Mouse (Mus musculus) stomach, embryonic 16.5 days (tissue): ENCODE measurements at regions not wholly inside any gene's neighbourhood (a gene's known extent, or its start where the extent isn't known, plus 50 kb on each side); places are given as distances from the start of the nearest gene placed in this dataset.
A peak's percentile ranks its signal among the peaks of the same experiment; 100 is the strongest.

Experiments used
- ATAC-seq: fragments of 200-750 bp; cut with Nextera tagmentation; 2 replicates; pipeline ENCODE4 v1.8.0; 2017; ENCODE audit warnings: moderate number of reproducible peaks, moderate TSS enrichment; ENCODE audit not compliant: insufficient read depth, low FRiP score
- H3K27ac ChIP-seq: fragments of 300-500 bp; sonication (generic); 2 replicates; pipeline ENCODE4 v1.5.1; 2014; ENCODE audit warnings: low read length
- H3K27me3 ChIP-seq: fragments of 300-500 bp; sonication (generic); 2 replicates; pipeline ENCODE4 v1.6.1; 2014; ENCODE audit warnings: low read length, control low read depth, mixed read lengths; ENCODE audit not compliant: control insufficient read depth, insufficient read depth
- H3K36me3 ChIP-seq: fragments of 300-500 bp; sonication (generic); 2 replicates; pipeline ENCODE4 v1.6.1; 2014; ENCODE audit warnings: low read length; ENCODE audit not compliant: control insufficient read depth, insufficient read depth
- H3K4me1 ChIP-seq: fragments of 300-500 bp; sonication (generic); 2 replicates; pipeline ENCODE4 v1.6.1; 2014; ENCODE audit warnings: low read length, control low read depth, mixed read lengths; ENCODE audit not compliant: control insufficient read depth, insufficient read depth
- H3K4me2 ChIP-seq: fragments of 300-500 bp; sonication (generic); 2 replicates; pipeline ENCODE4 v1.6.1; 2014; ENCODE audit warnings: low read depth, low read length, mixed read lengths
- H3K4me3 ChIP-seq: fragments of 300-500 bp; sonication (generic); replicated peaks from 2 replicates; pipeline ENCODE4 v1.5.1; 2014; ENCODE audit warnings: mild to moderate bottlenecking, low read length
- H3K9ac ChIP-seq: fragments of 300-500 bp; sonication (generic); 2 replicates; pipeline ENCODE4 v1.6.1; 2014; ENCODE audit warnings: low read length
- H3K9me3 ChIP-seq: fragments of 300-500 bp; sonication (generic); replicated peaks from 2 replicates; pipeline ENCODE4 v1.6.1; 2016; ENCODE audit warnings: low read length, control low read depth; ENCODE audit not compliant: control insufficient read depth
- WGBS: fragments of 180-500 bp; shearing (Covaris S2); extraction: QIAGEN DNeasy Blood & Tissue Kit; methylation state at CpG from one replicate; pipeline ENCODE4 v1.1.7; 2014; 5-methylcytosine and 5-hydroxymethylcytosine counted together

DNA sequence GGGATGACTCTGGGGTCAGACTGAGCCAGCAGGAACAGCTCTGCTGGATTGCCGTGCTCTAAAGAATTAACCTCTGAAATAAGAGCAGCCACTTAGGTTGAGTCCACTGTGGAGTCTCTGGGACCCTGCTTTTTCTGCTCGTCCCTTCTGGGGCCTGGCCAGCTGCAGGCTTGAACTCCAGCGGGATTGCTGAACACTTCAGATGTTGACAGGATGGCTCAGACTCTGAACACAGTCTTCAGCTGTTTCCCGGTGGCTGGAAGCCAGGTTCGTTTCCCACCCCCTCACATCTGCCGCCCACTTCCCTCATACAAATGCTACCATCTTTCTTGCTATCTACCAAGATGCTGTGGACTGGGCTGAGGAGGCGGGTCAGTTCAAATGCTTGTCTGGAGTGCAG is 262.5 kb downstream of the Ajap1 start:
- ATAC-seq = 0 out of 2 replicates have a peak, but pooled peaks have one; percentile 54
- H3K9ac ChIP-seq = no peak overlapping the region
- no peaks in the 10 kb centered on the region for H3K27me3 ChIP-seq
- no peaks in the 10 kb centered on the region for H3K9me3 ChIP-seq
- no peak overlapping the region for H3K4me2 ChIP-seq
- no peak overlapping the region for H3K4me3 ChIP-seq
- peaks cover 5% of the 10 kb centered on the region; the same call in 1 of the 2 replicates for H3K4me1 ChIP-seq
- H3K27ac ChIP-seq = no peak overlapping the region
- WGBS = 11% methylated on average over 7 of the region's 7 CpGs
- no peaks in the 10 kb centered on the region for H3K36me3 ChIP-seq

DNA sequence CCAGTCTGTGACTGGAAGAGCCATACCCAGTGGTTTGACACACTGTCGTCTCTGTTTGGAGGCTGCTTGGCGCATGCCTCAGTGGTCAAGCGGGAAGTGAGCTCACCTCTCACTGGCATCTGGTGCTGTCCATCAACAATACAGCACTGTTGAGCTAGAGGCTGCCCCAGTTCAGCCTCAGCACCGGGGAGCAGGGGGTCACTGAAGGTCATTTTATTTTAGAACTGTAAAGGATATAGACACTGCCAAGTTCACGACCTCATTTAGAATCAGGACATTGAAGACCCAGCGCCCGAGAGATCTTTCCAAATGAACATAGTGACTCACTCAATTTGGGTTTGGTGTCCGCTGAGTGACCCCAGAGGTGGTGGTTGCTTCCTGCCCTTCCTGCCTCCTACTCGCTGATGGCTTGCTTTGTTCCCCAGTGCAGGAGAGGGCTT is 265.1 kb downstream of the Ajap1 start:
- no peaks in the 10 kb centered on the region for H3K27me3 ChIP-seq
- no peak overlapping the region for H3K9ac ChIP-seq
- 62% methylated on average over 9 of the region's 9 CpGs for WGBS
- H3K4me1 ChIP-seq = peaks cover 5% of the 10 kb centered on the region; the same call in 1 of the 2 replicates
- no peaks in the 10 kb centered on the region for H3K36me3 ChIP-seq
- no peak overlapping the region for H3K27ac ChIP-seq
- H3K4me2 ChIP-seq = no peak overlapping the region
- no peak overlapping the region for H3K4me3 ChIP-seq
- ATAC-seq = peak; percentile 17; the same call in 1 of the 2 replicates
- H3K9me3 ChIP-seq = no peaks in the 10 kb centered on the region

DNA sequence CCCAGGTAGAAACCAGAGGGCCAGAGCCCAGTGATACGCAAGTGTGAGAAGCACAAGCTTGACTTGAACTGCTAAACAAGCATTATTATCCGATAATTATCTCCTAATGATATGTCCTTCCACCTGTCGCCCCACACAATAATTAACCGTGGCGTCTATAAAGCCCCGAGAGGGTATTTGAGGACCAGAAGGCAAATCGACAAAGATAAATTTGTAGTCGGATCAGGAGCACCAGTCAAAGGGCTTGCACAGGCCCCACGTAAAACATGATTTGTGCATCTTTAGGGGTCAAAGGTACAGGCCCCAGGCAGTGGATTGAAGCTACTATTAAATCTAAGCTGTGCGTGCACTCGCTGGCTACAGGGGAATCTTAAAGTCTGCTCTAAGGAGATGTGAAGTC is 270.5 kb downstream of the Ajap1 start:
- no peaks in the 10 kb centered on the region for H3K9me3 ChIP-seq
- H3K27ac ChIP-seq = no peak overlapping the region
- no peaks in the 10 kb centered on the region for H3K27me3 ChIP-seq
- H3K4me1 ChIP-seq = no peaks in the 10 kb centered on the region
- no peaks in the 10 kb centered on the region for H3K36me3 ChIP-seq
- no peak for ATAC-seq
- WGBS = 56% methylated on average over 11 of the region's 11 CpGs
- no peak overlapping the region for H3K4me2 ChIP-seq
- H3K4me3 ChIP-seq = no peak overlapping the region
- no peak overlapping the region for H3K9ac ChIP-seq

DNA sequence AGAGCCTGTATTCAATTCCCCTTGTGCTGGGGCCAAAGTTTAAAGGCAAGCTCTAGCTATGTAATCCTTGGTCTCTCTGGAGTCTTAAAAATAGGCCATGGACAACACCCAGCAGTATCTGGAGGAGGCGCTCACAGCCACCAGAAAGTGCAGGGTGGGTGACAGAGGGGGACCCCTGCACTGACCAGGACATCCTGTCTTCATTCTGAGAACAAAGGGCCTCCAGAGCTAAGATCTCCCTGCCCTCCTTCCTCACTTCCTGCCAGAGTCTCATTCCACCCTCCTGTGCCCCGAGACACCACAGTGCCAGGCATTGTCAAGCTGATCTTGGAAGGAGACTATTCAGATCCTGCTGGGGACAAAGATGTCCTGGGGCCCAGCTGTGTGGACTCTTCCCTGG is 273.8 kb downstream of the Ajap1 start:
- H3K27ac ChIP-seq = no peak overlapping the region
- no peak overlapping the region for H3K9ac ChIP-seq
- ATAC-seq = no peak
- no peaks in the 10 kb centered on the region for H3K9me3 ChIP-seq
- H3K4me3 ChIP-seq = no peak overlapping the region
- WGBS = 48% methylated on average over 2 of the region's 2 CpGs
- no peaks in the 10 kb centered on the region for H3K27me3 ChIP-seq
- H3K4me1 ChIP-seq = no peaks in the 10 kb centered on the region
- H3K36me3 ChIP-seq = no peaks in the 10 kb centered on the region
- no peak overlapping the region for H3K4me2 ChIP-seq

DNA sequence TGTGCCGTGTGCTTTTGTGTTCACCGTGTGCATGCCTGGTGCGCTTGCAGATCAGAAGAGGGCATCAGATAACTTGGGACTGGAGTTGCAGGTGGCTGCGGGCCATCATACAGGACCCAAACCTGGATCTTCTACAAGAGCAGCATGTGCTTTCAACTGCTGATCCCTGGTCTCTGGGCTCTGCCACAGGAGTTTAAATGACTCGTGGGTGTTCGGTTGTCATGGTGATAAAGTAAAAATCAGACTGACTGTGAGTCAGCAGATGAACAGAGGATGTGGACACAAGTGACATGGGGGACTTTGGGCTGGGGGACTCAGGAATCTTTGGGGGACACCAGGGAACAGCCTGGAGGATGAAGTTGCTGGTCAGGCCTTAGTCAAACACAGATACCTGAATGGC is 274.4 kb downstream of the Ajap1 start:
- no peak overlapping the region for H3K27ac ChIP-seq
- no peak overlapping the region for H3K9ac ChIP-seq
- no peak overlapping the region for H3K4me2 ChIP-seq
- H3K36me3 ChIP-seq = no peaks in the 10 kb centered on the region
- no peak overlapping the region for H3K4me3 ChIP-seq
- ATAC-seq = no peak
- WGBS = 70% methylated on average over 6 of the region's 6 CpGs
- no peaks in the 10 kb centered on the region for H3K9me3 ChIP-seq
- no peaks in the 10 kb centered on the region for H3K4me1 ChIP-seq
- no peaks in the 10 kb centered on the region for H3K27me3 ChIP-seq

DNA sequence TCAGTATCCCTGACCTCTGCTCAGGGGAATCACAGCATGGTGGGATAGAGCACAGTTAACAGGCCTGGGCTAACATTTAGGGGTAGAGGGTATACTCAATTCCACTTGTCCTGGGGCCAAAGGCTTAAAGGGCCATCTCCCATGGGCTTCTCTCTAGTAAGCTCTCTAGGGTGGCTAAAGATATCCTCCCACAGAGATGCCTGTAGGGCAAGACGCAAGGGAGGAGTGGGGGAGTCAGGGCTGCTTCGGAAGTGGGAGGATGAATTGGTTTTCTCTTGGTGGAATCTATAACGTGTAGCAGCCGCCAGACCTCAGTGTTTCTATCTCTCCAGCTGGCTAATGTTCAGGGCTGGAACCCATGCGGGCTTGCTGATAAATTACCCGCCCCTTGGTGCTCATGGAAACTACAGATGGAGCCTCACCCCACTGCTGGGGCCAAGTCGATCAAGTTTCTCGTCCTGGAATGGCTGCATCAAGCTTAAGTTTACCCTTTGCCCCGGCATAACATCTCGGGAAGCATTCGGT is 275.0 kb downstream of the Ajap1 start:
- H3K9me3 ChIP-seq = no peaks in the 10 kb centered on the region
- H3K27ac ChIP-seq = no peak overlapping the region
- no peaks in the 10 kb centered on the region for H3K27me3 ChIP-seq
- H3K4me1 ChIP-seq = no peaks in the 10 kb centered on the region
- no peak overlapping the region for H3K9ac ChIP-seq
- H3K36me3 ChIP-seq = no peaks in the 10 kb centered on the region
- no peak; the same call in 1 of the 2 replicates for ATAC-seq
- H3K4me2 ChIP-seq = no peak overlapping the region
- no peak overlapping the region for H3K4me3 ChIP-seq
- 41% methylated on average over 11 of the region's 11 CpGs for WGBS

DNA sequence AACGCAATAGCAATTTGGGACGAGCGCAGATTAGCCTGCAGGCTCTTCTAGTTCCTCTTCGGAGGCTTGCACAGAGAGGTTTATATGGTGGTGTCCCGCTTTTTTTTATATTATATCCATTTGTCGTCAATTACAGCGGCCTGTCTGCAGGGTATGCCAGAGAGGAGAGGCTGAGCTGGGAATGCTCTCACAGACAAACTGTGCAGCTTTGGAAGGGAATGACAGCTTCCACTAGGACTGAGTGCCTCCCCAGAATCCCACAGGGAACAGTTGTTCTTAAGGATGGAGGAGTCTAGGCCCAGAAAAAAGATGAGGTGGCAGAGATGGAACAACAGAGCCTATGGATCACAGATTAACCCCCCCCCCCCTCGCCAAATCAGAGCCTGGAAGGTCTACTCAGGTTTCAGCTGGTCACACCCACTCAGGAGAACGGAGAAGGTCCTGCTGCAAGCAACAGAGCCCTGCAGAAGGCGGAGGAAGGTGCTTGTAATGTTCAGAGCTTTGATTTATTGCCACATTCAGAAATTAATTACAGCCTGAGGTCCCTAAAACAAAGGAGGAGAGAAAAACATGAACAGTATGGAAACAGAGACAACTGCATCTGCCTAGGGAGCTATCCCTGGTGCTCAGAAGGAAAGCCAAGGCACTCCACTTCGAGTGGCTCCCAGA is 275.7 kb downstream of the Ajap1 start:
- Histone ChIP-seq H3K36me3 (no peaks in the 10 kb centered on the region), H3K9me3 (no peaks in the 10 kb centered on the region), H3K9ac (no peak overlapping the region), H3K27ac (no peak overlapping the region), H3K4me1 (no peaks in the 10 kb centered on the region), H3K4me3 (no peak overlapping the region), H3K27me3 (no peaks in the 10 kb centered on the region), H3K4me2 (no peak overlapping the region)
- WGBS = 51% methylated on average over 11 of the region's 11 CpGs
- no peak for ATAC-seq

DNA sequence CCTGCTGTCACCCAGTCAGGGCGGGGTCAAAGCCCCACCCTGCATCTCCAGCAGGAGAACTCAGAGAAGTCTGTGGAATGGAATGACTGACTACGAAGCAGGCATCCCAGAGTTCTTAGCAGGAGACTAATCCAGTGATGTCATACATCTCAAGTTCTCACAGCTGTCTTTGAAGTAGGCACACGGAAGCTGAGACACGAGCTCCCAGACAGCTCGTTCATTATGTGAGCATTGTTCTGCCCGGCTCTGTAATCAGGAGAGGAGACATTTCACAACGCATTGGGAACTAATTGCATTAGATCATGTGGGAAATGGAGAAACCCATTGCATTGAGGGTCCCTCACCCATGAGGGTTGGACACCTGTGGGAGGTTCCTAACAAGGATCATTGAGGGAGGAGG is 277.8 kb downstream of the Ajap1 start:
- Histone ChIP-seq H3K9me3 (no peaks in the 10 kb centered on the region), H3K4me3 (no peak overlapping the region), H3K36me3 (no peaks in the 10 kb centered on the region), H3K9ac (no peak overlapping the region), H3K4me2 (no peak overlapping the region), H3K27me3 (no peaks in the 10 kb centered on the region), H3K4me1 (no peaks in the 10 kb centered on the region), H3K27ac (no peak overlapping the region)
- no peak for ATAC-seq
- WGBS = 33% methylated on average over 7 of the region's 7 CpGs

DNA sequence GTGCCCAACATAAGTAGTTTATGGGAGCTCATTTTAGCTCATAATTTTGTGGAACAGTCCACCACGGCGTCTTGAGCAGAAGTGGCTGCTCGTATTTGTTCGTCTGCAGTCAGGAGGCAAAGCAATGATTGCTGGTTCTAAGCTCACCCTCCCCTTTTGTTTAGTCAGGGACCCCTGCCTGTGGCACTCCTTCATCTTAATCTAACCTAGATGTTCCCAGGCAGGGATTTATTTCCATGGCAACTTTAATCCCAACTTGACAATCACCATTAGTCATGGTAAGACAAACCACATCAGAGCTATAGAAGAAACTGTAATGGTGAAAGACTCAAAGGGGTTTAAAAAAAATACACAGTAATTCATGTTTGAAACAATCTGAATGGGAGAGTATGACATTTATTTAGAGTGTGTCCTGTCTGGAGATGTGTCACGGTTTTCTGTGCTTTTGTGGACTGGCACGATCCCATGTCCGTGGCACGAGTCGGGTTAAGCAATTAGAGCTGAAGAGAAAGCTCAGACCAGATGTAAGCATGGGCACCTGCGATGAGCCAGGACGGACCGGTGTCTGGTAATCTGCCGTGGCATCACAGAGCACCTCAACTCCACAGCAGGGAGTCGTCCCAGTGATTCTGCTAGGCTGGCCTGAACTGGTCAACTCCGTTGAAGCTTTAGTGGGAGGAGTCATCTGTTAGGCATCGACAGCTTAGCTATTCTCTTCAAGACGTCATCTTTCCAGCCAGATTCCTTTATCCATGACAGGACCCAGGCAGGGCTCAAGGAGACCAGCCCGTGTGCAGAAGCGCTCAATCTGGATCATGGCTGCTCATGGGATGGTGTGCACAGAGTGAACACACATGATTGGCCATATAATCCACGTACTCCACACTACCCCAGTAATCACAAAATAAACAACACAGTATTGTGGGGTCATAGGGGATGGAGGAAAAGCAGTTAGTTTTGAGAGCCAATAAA is 281.5 kb downstream of the Ajap1 start:
- ATAC-seq = no peak; the same call in 1 of the 2 replicates
- Histone ChIP-seq H3K4me1 (no peaks in the 10 kb centered on the region), H3K9me3 (no peaks in the 10 kb centered on the region), H3K27me3 (no peaks in the 10 kb centered on the region), H3K27ac (no peak overlapping the region), H3K36me3 (no peaks in the 10 kb centered on the region), H3K4me3 (no peak overlapping the region), H3K9ac (no peak overlapping the region), H3K4me2 (no peak overlapping the region)
- WGBS = 72% methylated on average over 20 of the region's 20 CpGs
